Mouse (Mus musculus) mesoderm, embryonic 11.5 days (tissue): ENCODE data around the gene Bicdl1.

Source experiments
- DNase-seq: peaks from one replicate; pipeline ENCODE4 v3.0.0-alpha.2; 2012; ENCODE audit warnings: low read depth, low spot score

The Bicdl1 gene

GRCm38 (mm10) chr5:115726581-115726980 is 4.8 kb downstream of the Bicdl1 start:
- DNase-seq: no peak

GRCm38 (mm10) chr5:115726019-115726418 is 5.4 kb downstream of the Bicdl1 start:
- no peak for DNase-seq

GRCm38 (mm10) chr5:115724422-115724821 is 7.0 kb downstream of the Bicdl1 start:
- DNase-seq: no peak

- no peak for DNase-seq
These were observed 9.0 kb downstream of the Bicdl1 start for GRCm38 (mm10) chr5:115722188-115722959.

GRCm38 (mm10) chr5:115720761-115721160 is 10.7 kb downstream of the Bicdl1 start:
- no peak for DNase-seq

GRCm38 (mm10) chr5:115717693-115718092 is 13.7 kb downstream of the Bicdl1 start:
- no peak for DNase-seq

- no peak for DNase-seq
These were observed 14.3 kb downstream of the Bicdl1 start for GRCm38 (mm10) chr5:115717106-115717505.

- DNase-seq: no peak
These were observed 15.0 kb downstream of the Bicdl1 start for GRCm38 (mm10) chr5:115716426-115716825.

GRCm38 (mm10) chr5:115714761-115715160 is 16.7 kb downstream of the Bicdl1 start:
- no peak for DNase-seq

GRCm38 (mm10) chr5:115712487-115712886 is 18.9 kb downstream of the Bicdl1 start:
- DNase-seq: no peak

- DNase-seq: peak; percentile 6
These were observed 19.6 kb downstream of the Bicdl1 start for GRCm38 (mm10) chr5:115711636-115712419.

- no peak for DNase-seq
These were observed 21.2 kb downstream of the Bicdl1 start for GRCm38 (mm10) chr5:115710171-115710570.

GRCm38 (mm10) chr5:115708930-115709329 is 22.5 kb downstream of the Bicdl1 start:
- no peak for DNase-seq

GRCm38 (mm10) chr5:115701981-115702380 is 29.4 kb downstream of the Bicdl1 start:
- DNase-seq: no peak

GRCm38 (mm10) chr5:115701215-115701614 is 30.2 kb downstream of the Bicdl1 start:
- DNase-seq: no peak

GRCm38 (mm10) chr5:115696811-115697210 is 34.6 kb downstream of the Bicdl1 start:
- no peak for DNase-seq

- no peak for DNase-seq
These were observed 36.1 kb downstream of the Bicdl1 start for GRCm38 (mm10) chr5:115695191-115695770.

- no peak for DNase-seq
These were observed 38.1 kb downstream of the Bicdl1 start for GRCm38 (mm10) chr5:115693271-115693670.

GRCm38 (mm10) chr5:115686716-115687115 is 44.7 kb downstream of the Bicdl1 start:
- no peak for DNase-seq

GRCm38 (mm10) chr5:115685126-115685525 is 46.3 kb downstream of the Bicdl1 start:
- DNase-seq: no peak

- no peak for DNase-seq
These were observed 59.6 kb downstream of the Bicdl1 start for GRCm38 (mm10) chr5:115671846-115672245.

- no peak for DNase-seq
These were observed 61.0 kb downstream of the Bicdl1 start for GRCm38 (mm10) chr5:115670406-115670805.
